Comparison of ENCODE assay signal across 12 mouse cellular contexts in the genomic region with DNA sequence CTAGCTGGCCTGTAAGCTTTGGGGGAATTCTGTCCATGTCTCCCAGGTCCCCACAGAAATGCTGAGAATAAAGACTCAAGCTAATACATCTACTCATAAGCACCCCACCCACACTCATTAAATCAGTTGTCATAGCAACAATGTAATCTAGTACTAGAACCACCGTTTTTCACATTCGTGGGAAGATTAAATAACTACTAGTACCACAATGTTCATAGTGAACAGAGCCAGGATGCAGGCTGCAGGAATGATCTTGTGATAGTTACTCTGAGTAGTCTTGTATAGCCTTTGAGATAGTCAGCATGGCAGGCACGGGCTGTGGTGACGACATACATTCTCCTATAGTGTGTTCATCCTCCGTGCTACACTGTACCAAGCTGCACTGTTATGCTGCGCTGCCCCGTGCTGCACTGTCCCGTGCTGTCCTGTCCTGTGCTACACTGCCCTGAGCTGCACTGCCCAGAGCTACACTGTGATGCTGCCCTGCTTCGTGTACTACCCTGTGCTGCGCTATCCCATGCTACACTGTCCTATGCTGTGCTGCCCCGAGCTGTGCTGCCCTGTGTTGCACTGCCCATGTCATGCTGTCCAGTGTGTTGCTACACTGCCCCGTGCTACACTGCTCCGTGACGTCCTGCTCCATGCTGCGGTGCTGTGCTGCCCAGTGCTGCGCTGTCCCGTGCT.
DNase-seq lines count a peak whose midpoint lies in the region; ATAC-seq and TF ChIP-seq lines count a peak whose summit lies in the region.
"Had no signal": no experiment of that assay in that cellular context is flagged by ENCODE, and none has a peak within 500 bp of the region (broad histone marks: within the 10 kb centered on the region; RNA-seq: fewer than 3 reads in every experiment).

No protein-coding gene starts in this region.

- H3K4me2 ChIP-seq in limb, embryonic 12.5 days: no peak overlapping the region

- peaks cover 49% of the 10 kb centered on the region for H3K9me3 ChIP-seq in G1E (replicated peaks)
- H3K9me3 ChIP-seq in limb, embryonic 12.5 days: no peaks in the 10 kb centered on the region
- H3K9me3 ChIP-seq: heart, embryonic 10.5 days had no signal

- H3K4me3 ChIP-seq in G1E (ENCODE audit: low read depth, low read length): peak overlapping the region; percentile 57
- no peak overlapping the region for H3K4me3 ChIP-seq in limb, embryonic 12.5 days (replicated peaks)
- H3K4me3 ChIP-seq: heart, embryonic 10.5 days had no signal

- no peak overlapping the region for H3K27ac ChIP-seq in limb, embryonic 12.5 days
- H3K27ac ChIP-seq: heart, embryonic 10.5 days had no signal

- no peak for ATAC-seq in G1E (ENCODE audit: extremely low read depth, insufficient number of reproducible peaks, low FRiP score, poor library complexity, severe bottlenecking)
- 0 out of 2 replicates have a peak, but pooled peaks have one; percentile 47 for ATAC-seq in limb, embryonic 12.5 days (ENCODE audit: insufficient number of reproducible peaks, insufficient read depth, low FRiP score, low TSS enrichment, low read depth)

- peak; percentile 13 for DNase-seq in left cerebral cortex, adult 11 months (ENCODE audit: low spot score)
- DNase-seq in left cerebral cortex, postnatal 4 days: no peak
- DNase-seq in G1E (ENCODE audit: low spot score): no peak
- peak; percentile 56 for DNase-seq in brain, adult 2 months (ENCODE audit: low read depth, low spot score)
- DNase-seq in adrenal gland, postnatal 25 days: no peak
- no peak for DNase-seq in retina, postnatal 1 day
- no peak for DNase-seq in adrenal gland, postnatal 4 days (ENCODE audit: low spot score in 2 of 2)
- DNase-seq: cerebellum, adult 9-11 months; kidney, adult 18-20 months; lung, postnatal 4 days had no signal

- H3K4me1 ChIP-seq in G1E (ENCODE audit: insufficient read depth, low read depth, low read length): no peaks in the 10 kb centered on the region; the same call in 1 of the 2 replicates
- no peaks in the 10 kb centered on the region for H3K4me1 ChIP-seq in limb, embryonic 12.5 days (replicated peaks)
- H3K4me1 ChIP-seq: heart, embryonic 10.5 days had no signal

- peaks cover 4% of the 10 kb centered on the region; the same call in 1 of the 2 replicates for H3K27me3 ChIP-seq in G1E (ENCODE audit: insufficient read depth, low read length)
- no peaks in the 10 kb centered on the region for H3K27me3 ChIP-seq in limb, embryonic 12.5 days

- no peak for TF ChIP-seq CTCF in G1E (IDR thresholded peaks at IDR 0.05; ENCODE audit: low read depth, low read length)

- WGBS in limb, embryonic 12.5 days: 92% methylated on average over 17 of the region's 17 CpGs

- no peaks in the 10 kb centered on the region for H3K36me3 ChIP-seq in G1E (replicated peaks)
- no peaks in the 10 kb centered on the region for H3K36me3 ChIP-seq in limb, embryonic 12.5 days
- H3K36me3 ChIP-seq: heart, embryonic 10.5 days had no signal

- H3K9ac ChIP-seq in limb, embryonic 12.5 days (replicated peaks): no peak overlapping the region

- intact Hi-C loops in left cerebral cortex, postnatal 4 days (cut with DNase I): no loop called here

Comparison
In these comparisons a context has a peak if more than half of its experiments do, and no peak if none do; other contexts are left out.
1. DNase-seq: peak in left cerebral cortex, adult 11 months (single experiment) and brain, adult 2 months (single experiment); none in left cerebral cortex, postnatal 4 days (single experiment), G1E (single experiment), adrenal gland, postnatal 25 days (single experiment), retina, postnatal 1 day (single experiment) and adrenal gland, postnatal 4 days (0 of 2).